Mouse (Mus musculus) intestine, embryonic 14.5 days (tissue): ENCODE measurements around the gene Omt2b. TPM values are rescaled to one million over a fixed set of nuclear protein-coding genes. Genes with fewer than 3 reads are reported as not detected.
"Not testable (repeated sequence)": the region's sequence is repeated elsewhere in the genome, so short reads cannot be mapped to it uniquely, and the experiment has no call there.

Source experiments
- ATAC-seq: fragments of 200-750 bp; cut with Nextera tagmentation; replicated peaks from 2 replicates; pipeline ENCODE4 v1.8.0; 2017; ENCODE audit warnings: low read depth, moderate number of reproducible peaks, moderate TSS enrichment, moderate library complexity; ENCODE audit not compliant: low FRiP score, low TSS enrichment
- DNase-seq: peaks from one replicate; pipeline ENCODE4 v3.0.0-alpha.2; 2018; ENCODE audit warnings: low spot score
- H3K27ac ChIP-seq: fragments of 300-500 bp; sonication (generic); 2 replicates; pipeline ENCODE4 v1.5.1; 2014; ENCODE audit warnings: low read depth, mild to moderate bottlenecking, control low read depth
- H3K27me3 ChIP-seq: fragments of 300-500 bp; sonication (generic); replicated peaks from 2 replicates; pipeline ENCODE4 v1.6.1; 2014; ENCODE audit warnings: low read length, control low read depth; ENCODE audit not compliant: control insufficient read depth, insufficient read depth
- H3K36me3 ChIP-seq: fragments of 300-500 bp; sonication (generic); 2 replicates; pipeline ENCODE4 v1.6.1; 2014; ENCODE audit warnings: low read length, control low read depth; ENCODE audit not compliant: control insufficient read depth, insufficient read depth
- H3K4me1 ChIP-seq: fragments of 300-500 bp; sonication (generic); replicated peaks from 2 replicates; pipeline ENCODE4 v1.6.1; 2014; ENCODE audit warnings: low read length, control low read depth, mixed read lengths; ENCODE audit not compliant: control insufficient read depth, insufficient read depth
- H3K4me2 ChIP-seq: fragments of 300-500 bp; sonication (generic); 2 replicates; pipeline ENCODE4 v1.6.1; 2014; ENCODE audit warnings: low read length
- H3K4me3 ChIP-seq: fragments of 300-500 bp; sonication (generic); 2 replicates; pipeline ENCODE4 v1.5.1; 2014; ENCODE audit warnings: low read depth, low read length, control low read depth, mixed read lengths
- H3K9ac ChIP-seq: fragments of 300-500 bp; sonication (generic); 2 replicates; pipeline ENCODE4 v1.6.1; 2014; ENCODE audit warnings: mild to moderate bottlenecking, low read length
- H3K9me3 ChIP-seq: fragments of 300-500 bp; sonication (generic); 2 replicates; pipeline ENCODE4 v1.6.1; 2016; ENCODE audit warnings: low read length, control low read depth; ENCODE audit not compliant: control insufficient read depth
- WGBS: fragments of 180-500 bp; shearing (Covaris S2); extraction: QIAGEN DNeasy Blood & Tissue Kit; methylation state at CpG from one replicate; pipeline ENCODE4 v1.1.7; 2014; 5-methylcytosine and 5-hydroxymethylcytosine counted together
- polyA plus RNA-seq: library from polyadenylated mRNA; unstranded; fragments of >200 nt; fragmentation: Nextera tagmentation; extraction: Ambion mirVana; gene quantifications from 2 replicates; pipeline ENCODE4 v1.2.1, GENCODE M21; 2014

Omt2b gene
- polyA plus RNA-seq, 1 experiment from 2014 or later: not detected

DNA sequence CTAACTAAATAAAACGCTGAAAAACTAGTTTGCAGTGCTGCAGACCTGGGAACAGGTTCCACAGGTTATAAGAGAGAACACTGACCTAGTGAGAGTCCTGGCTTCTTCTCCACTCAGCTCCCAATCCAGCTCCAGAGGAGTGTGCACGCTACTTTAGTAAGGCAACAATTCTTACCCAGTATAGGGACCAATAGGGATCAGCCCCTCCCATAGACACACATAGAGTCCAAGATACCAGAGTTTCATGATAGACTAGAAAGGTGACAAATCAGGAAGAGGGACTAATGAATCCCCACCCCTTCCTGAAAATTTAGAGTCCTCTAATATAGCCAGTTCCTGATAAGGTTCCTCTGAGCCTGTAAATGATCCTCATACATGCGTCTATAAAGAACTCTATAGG is 19.6 kb downstream of the Omt2b start:
- DNase-seq: no peak

DNA sequence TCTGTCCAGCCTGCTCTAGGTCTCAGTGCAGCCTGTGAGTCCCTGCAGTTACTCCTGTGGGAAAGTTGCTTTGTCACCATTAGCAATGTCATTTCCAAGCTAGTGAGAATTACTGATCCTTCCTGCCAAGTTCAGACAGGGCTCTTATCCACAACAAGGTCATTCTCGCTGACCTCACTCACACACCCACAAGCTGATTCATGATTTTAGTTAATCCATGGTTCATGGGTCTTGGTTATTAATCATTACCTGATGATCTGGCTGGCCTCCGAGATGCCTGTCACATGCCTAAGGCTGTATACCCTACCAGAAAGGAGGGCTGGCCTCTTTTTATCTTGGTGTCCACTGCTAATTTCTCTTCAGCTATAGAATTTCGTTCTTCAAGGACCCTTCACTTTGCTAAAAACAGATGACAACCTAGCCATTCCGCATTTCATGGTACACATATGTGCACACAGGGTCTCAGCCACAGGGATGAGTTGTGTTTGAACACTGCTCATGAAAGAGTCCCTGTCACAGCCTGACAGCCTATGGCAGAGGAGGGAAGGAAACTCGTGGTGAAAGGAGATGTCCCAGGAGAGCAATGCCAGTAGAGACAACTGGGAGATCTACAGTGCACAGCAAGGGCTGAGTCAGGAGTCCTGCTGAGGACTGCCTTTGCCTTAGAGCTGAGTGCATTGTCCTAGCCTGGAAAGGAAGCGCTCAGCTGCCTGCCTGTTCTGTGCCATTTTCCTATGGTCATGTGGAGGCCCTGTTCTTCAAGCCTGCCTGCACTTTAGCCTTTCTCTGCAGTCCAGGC is 21.0 kb downstream of the Omt2b start:
- not testable (repeated sequence) for H3K9ac ChIP-seq, H3K36me3 ChIP-seq, H3K4me1 ChIP-seq, DNase-seq, H3K27ac ChIP-seq, H3K27me3 ChIP-seq, ATAC-seq, H3K4me3 ChIP-seq, H3K9me3 ChIP-seq, H3K4me2 ChIP-seq
- WGBS: 58% methylated on average over 6 of the region's 6 CpGs

More for the DNA sequence above, 19.6 kb downstream of the Omt2b start:
- H3K36me3 ChIP-seq: no peaks in the 10 kb centered on the region
- no peak overlapping the region for H3K9ac ChIP-seq
- H3K27me3 ChIP-seq: no peaks in the 10 kb centered on the region
- H3K4me1 ChIP-seq: no peaks in the 10 kb centered on the region
- H3K27ac ChIP-seq: no peak overlapping the region
- peak; percentile 36; the same call in 1 of the 2 replicates for ATAC-seq
- H3K4me3 ChIP-seq: no peak overlapping the region
- H3K4me2 ChIP-seq: no peak overlapping the region
- H3K9me3 ChIP-seq: no peaks in the 10 kb centered on the region
- WGBS: 55% methylated on average over 3 of the region's 3 CpGs

DNA sequence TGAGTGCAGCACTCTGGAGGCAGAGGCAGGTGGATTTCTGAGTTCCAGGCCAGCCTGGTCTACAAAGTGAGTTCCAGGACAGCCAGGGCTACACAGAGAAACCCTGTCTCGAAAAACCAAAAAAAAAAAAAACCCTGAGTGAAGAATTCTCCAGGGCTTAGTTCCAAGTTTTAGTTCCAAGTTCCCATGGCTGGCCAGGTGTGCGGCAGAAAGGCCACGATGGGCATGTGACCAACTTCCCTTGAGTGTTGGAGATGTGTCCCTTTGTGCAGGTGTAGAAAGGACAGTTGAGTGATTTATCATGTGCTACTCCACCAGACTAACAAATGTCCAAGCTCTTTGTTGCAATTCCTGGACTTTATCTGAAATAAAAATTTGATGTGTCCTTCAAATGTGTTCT is 21.8 kb downstream of the Omt2b start:
- H3K9ac ChIP-seq, H3K4me1 ChIP-seq, H3K36me3 ChIP-seq, DNase-seq, H3K27me3 ChIP-seq, H3K9me3 ChIP-seq, H3K4me2 ChIP-seq, H3K27ac ChIP-seq, ATAC-seq, H3K4me3 ChIP-seq: not testable (repeated sequence)
- WGBS: 86% methylated on average over 3 of the region's 3 CpGs

DNA sequence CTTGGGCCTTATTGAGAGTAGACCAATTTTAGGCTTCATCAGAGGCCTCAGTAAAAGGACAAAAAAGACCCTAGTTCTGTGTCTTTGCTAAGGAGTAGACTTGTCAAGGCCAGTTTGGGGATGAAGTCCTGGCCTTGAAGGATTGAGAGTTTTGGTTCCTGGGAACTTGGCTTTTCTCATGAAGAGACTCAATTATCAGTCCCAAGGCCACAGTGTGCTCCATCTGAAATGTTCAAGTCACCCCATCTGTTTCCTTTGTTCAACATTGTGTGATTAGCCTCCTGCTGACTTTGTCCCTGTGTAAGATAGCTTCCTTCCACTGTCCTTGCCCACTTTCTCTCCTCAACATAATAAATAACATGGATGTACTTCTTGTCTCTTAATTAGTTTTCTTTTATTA is 22.6 kb downstream of the Omt2b start:
- H3K36me3 ChIP-seq, H3K27ac ChIP-seq, H3K4me2 ChIP-seq, ATAC-seq, H3K27me3 ChIP-seq, DNase-seq, H3K4me1 ChIP-seq, H3K9me3 ChIP-seq, H3K4me3 ChIP-seq, H3K9ac ChIP-seq: not testable (repeated sequence)

DNA sequence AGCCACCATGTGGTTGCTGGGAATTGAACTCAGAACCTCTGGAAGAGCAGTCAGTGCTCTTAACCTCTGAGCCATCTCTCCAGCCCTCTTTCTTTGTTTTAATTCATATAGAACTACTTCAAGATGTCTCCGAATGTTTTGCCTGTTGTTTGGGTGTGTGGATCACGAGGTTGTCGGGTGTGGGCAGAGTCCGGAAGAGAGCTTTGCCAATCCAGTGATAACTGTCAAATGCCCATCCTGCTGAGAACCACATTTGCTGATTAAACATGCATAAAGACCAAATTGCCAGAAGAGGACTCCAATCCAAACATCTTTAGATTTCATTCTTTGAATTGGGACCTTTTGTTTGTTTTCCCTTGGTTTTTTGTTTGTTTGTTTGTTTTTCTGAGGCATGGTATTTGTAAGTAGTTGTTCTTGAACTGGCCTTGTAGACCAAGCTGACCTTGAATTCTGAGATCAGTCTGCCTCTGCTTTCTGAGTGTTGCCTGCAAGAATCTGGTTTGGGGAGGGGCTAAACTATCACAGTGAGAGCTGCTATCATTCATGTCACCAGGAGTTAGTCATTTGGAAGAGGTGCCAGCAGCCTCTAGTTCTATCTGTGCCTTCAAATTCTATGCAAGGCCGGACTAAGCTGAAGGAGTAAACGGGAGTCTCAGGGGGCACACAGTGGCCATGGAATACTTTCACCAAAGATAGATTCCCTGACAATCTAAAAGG is 24.3 kb downstream of the Omt2b start:
- no peaks in the 10 kb centered on the region for H3K27me3 ChIP-seq
- WGBS: 83% methylated on average over 6 of the region's 6 CpGs
- no peak for ATAC-seq
- no peak for DNase-seq
- H3K4me3 ChIP-seq: no peak overlapping the region
- no peak overlapping the region for H3K4me2 ChIP-seq
- no peak overlapping the region for H3K9ac ChIP-seq
- H3K9me3 ChIP-seq: no peaks in the 10 kb centered on the region
- H3K4me1 ChIP-seq: no peaks in the 10 kb centered on the region
- no peak overlapping the region for H3K27ac ChIP-seq
- no peaks in the 10 kb centered on the region for H3K36me3 ChIP-seq

DNA sequence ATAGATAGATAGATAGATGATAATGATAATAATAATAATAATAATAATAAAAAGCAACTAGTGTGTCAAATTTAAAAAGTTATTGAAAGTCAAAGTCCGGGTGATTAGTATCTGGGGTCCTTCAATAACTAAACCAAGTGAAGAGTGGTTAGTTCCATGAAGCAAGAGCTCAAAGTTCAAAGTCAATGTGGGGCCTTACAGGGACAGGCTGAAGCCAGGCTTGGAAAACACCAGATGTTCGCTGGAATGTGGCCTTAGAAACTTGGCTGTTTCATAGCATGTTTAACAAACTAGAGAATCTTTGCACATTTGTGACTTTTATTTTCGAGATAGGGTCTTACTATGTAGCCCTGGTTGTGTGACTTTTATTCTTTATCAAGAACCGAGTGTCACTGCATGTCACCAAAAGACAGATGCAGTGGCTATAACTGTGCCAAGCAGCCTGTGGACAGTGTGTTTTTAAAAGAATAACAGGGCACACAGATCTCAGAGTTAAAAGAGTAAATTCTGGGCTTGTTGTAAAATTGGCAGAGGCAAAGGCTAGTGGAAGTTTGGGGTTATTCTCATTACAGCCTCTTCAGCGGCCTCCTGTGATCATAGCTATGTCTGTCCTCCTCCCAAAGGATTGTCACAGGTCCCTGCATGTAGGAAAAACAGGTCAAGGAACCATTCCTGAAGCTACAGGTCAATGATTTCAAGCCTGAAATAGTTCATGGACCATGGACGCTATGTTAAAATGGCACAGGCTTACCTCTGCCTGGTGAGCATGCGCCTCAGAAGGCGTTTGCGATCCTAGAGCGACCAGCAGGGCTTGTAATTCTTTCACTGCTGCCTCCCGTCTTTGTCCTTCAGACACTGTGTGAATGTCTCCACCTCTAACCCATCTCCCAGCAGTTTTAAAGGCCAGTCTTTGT is 27.5 kb downstream of the Omt2b start:
- Histone ChIP-seq H3K36me3 (no peaks in the 10 kb centered on the region), H3K9me3 (no peaks in the 10 kb centered on the region), H3K27ac (no peak overlapping the region), H3K9ac (no peak overlapping the region), H3K27me3 (no peaks in the 10 kb centered on the region), H3K4me3 (no peak overlapping the region), H3K4me1 (no peaks in the 10 kb centered on the region), H3K4me2 (no peak overlapping the region)
- DNase-seq (no peak), ATAC-seq (no peak)
- 80% methylated on average over 11 of the region's 11 CpGs for WGBS

DNA sequence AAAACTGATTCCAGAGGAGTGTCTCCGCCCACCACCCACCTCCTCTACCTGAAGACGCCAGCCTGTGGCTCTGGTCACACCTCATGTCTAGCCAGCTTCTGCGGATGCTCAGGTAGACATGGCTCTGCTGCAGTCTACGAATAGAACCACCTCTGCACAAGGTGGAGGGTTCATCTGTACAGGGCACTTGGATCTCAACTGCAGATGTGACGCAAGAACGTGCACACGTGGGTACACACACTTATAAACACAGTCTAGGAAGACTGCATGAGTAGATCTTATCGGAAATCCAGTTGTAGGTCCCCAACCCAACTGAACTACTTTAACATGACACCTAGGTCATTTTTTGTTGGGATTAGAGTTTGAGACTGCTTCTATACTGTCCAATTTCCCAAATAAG is 28.2 kb downstream of the Omt2b start, which contains the start of gene Gsta2:
Gene Gsta2, minus strand, starts transcription at position 178 of the 400 bp plus-strand sequence.
- no peaks in the 10 kb centered on the region for H3K9me3 ChIP-seq
- DNase-seq (no peak), ATAC-seq (no peak)
- WGBS: 87% methylated on average over 8 of the region's 8 CpGs
- no peaks in the 10 kb centered on the region for H3K36me3 ChIP-seq
- no peak within 1 kb of the TSS for H3K9ac ChIP-seq
- H3K4me1 ChIP-seq: no peaks in the 10 kb centered on the region
- no peak within 1 kb of the TSS for H3K4me2 ChIP-seq
- H3K4me3 ChIP-seq: no peak within 1 kb of the TSS
- H3K27me3 ChIP-seq: no peaks in the 10 kb centered on the region
- H3K27ac ChIP-seq: no peak within 1 kb of the TSS

- Histone ChIP-seq H3K9me3 (no peaks in the 10 kb centered on the region), H3K9ac (no peak overlapping the region), H3K36me3 (no peaks in the 10 kb centered on the region), H3K27me3 (no peaks in the 10 kb centered on the region), H3K4me1 (no peaks in the 10 kb centered on the region), H3K4me2 (no peak overlapping the region), H3K27ac (no peak overlapping the region), H3K4me3 (no peak overlapping the region)
- peak; percentile 66; the same call in 1 of the 2 replicates for ATAC-seq
- peak; percentile 74 for DNase-seq
- 9% methylated on average over 9 of the region's 9 CpGs for WGBS
Measured at GRCm38 (mm10) chr9:78358053-78358452, 30.7 kb downstream of the Omt2b start.
